Mouse (Mus musculus): Measurements from ENCODE around the gene Gm17428.
"Not testable (repeated sequence)": the region's sequence is repeated elsewhere in the genome, so short reads cannot be mapped to it uniquely, and the experiment has no call there.

The Gm17428 gene

GRCm38 (mm10) chr14:54976633-54977032 lies at the start of gene Gm17428:
Gm17428 (plus strand) TSS chr14:54976933.
- DNase-seq, result no peak

GRCm38 (mm10) chr14:54927296-54927695 lies 49.4 kb upstream of the Gm17428 start:
- DNase-seq, result no peak

GRCm38 (mm10) chr14:54929801-54930200 lies 46.9 kb upstream of the Gm17428 start:
- DNase-seq, result no peak

GRCm38 (mm10) chr14:54930431-54930830 lies 46.3 kb upstream of the Gm17428 start:
- no peak for DNase-seq

GRCm38 (mm10) chr14:54932645-54933150 lies 44.0 kb upstream of the Gm17428 start, which contains the start of gene Il25:
Il25 (plus strand) TSS chr14:54932695.
- peak in 1 of 2 experiments; percentile 24 for DNase-seq

- peak; percentile 24 to 50 for DNase-seq
Measured at GRCm38 (mm10) chr14:54935904-54936830, 40.6 kb upstream of the Gm17428 start, which contains the start of gene Cmtm5. Cmtm5 (plus strand) TSS chr14:54936261.

GRCm38 (mm10) chr14:54936831-54937160 lies 39.9 kb upstream of the Gm17428 start:
- DNase-seq, result peak in 1 of 2 experiments; percentile 33

GRCm38 (mm10) chr14:54937361-54938182 lies 39.2 kb upstream of the Gm17428 start:
- DNase-seq, result no peak

GRCm38 (mm10) chr14:54938431-54939219 lies 38.1 kb upstream of the Gm17428 start:
- no peak for DNase-seq

- DNase-seq, result peak; percentile 76 to 84
Measured at GRCm38 (mm10) chr14:54939434-54940175, 37.1 kb upstream of the Gm17428 start.

- DNase-seq, result no peak
Measured at GRCm38 (mm10) chr14:54940176-54940530, 36.6 kb upstream of the Gm17428 start.

GRCm38 (mm10) chr14:54941024-54941978 lies 35.4 kb upstream of the Gm17428 start:
- DNase-seq, result no peak

- no peak for DNase-seq
Measured at GRCm38 (mm10) chr14:54942479-54942878, 34.3 kb upstream of the Gm17428 start.

- DNase-seq, result no peak
Measured at GRCm38 (mm10) chr14:54943971-54944370, 32.8 kb upstream of the Gm17428 start.

- DNase-seq, result no peak
Measured at GRCm38 (mm10) chr14:54944939-54945338, 31.8 kb upstream of the Gm17428 start.

- DNase-seq, result no peak
Measured at GRCm38 (mm10) chr14:54945975-54946704, 30.6 kb upstream of the Gm17428 start.

GRCm38 (mm10) chr14:54947008-54947407 lies 29.7 kb upstream of the Gm17428 start:
- not testable (repeated sequence) for DNase-seq

GRCm38 (mm10) chr14:54948781-54949180 lies 28.0 kb upstream of the Gm17428 start:
- no peak for DNase-seq

GRCm38 (mm10) chr14:54950493-54950892 lies 26.2 kb upstream of the Gm17428 start:
- no peak for DNase-seq

GRCm38 (mm10) chr14:54951587-54951986 lies 25.1 kb upstream of the Gm17428 start:
- DNase-seq, result no peak

All from kidney, postnatal 4 days (tissue).